Mouse (Mus musculus) kidney, postnatal 0 days (tissue): ENCODE results near the gene Abcb1a. TPM values are rescaled to one million over a fixed set of nuclear protein-coding genes. Genes with fewer than 3 reads are reported as not detected.
"Not testable (repeated sequence)": the region's sequence is repeated elsewhere in the genome, so short reads cannot be mapped to it uniquely, and the experiment has no call there.

ENCODE experiments used
- ATAC-seq: fragments of 200-750 bp; cut with Nextera tagmentation; replicated peaks from 2 replicates; pipeline ENCODE4 v1.8.0; 2017; ENCODE audit warnings: low read depth, moderate number of reproducible peaks, moderate TSS enrichment, moderate library complexity; ENCODE audit not compliant: low FRiP score
- DNase-seq: peaks from one replicate; pipeline ENCODE4 v3.0.0-alpha.2; 2016; ENCODE audit warnings: low spot score
- H3K27ac ChIP-seq: fragments of 300-500 bp; sonication (generic); 2 replicates; pipeline ENCODE4 v1.5.1; 2014; ENCODE audit warnings: mild to moderate bottlenecking
- H3K27me3 ChIP-seq: fragments of 300-500 bp; sonication (generic); 2 replicates; pipeline ENCODE4 v1.6.1; 2014; ENCODE audit warnings: low read length, mixed read lengths; ENCODE audit not compliant: insufficient read depth
- H3K36me3 ChIP-seq: fragments of 300-500 bp; sonication (generic); 2 replicates; pipeline ENCODE4 v1.6.1; 2014; ENCODE audit warnings: low read length, mixed read lengths; ENCODE audit not compliant: insufficient read depth
- H3K4me1 ChIP-seq: fragments of 300-500 bp; sonication (generic); replicated peaks from 2 replicates; pipeline ENCODE4 v1.6.1; 2014; ENCODE audit warnings: antibody characterized with exemption, low read length, mixed read lengths; ENCODE audit not compliant: insufficient read depth
- H3K4me2 ChIP-seq: fragments of 300-500 bp; sonication (generic); 2 replicates; pipeline ENCODE4 v1.6.1; 2014; ENCODE audit warnings: mild to moderate bottlenecking, low read length, moderate library complexity, mixed read lengths
- H3K4me3 ChIP-seq: fragments of 300-500 bp; sonication (generic); replicated peaks from 2 replicates; pipeline ENCODE4 v1.5.1; 2014; ENCODE audit warnings: low read depth, low read length
- H3K9ac ChIP-seq: fragments of 300-500 bp; sonication (generic); 2 replicates; pipeline ENCODE4 v1.6.1; 2014; ENCODE audit warnings: low read depth, low read length
- H3K9me3 ChIP-seq: fragments of 300-500 bp; sonication (generic); replicated peaks from 2 replicates; pipeline ENCODE4 v1.6.1; 2016; ENCODE audit warnings: low read length, inconsistent platforms, mixed read lengths
- CTCF ChIP-seq: IDR thresholded peaks from 2 replicates; pipeline ENCODE4 v1.5.1; 2016; ENCODE audit warnings: antibody characterized with exemption, low read depth, mild to moderate bottlenecking, moderate library complexity
- WGBS: fragments of 180-500 bp; shearing (Covaris S2); extraction: QIAGEN DNeasy Blood & Tissue Kit; methylation state at CpG from one replicate; pipeline ENCODE4 v1.1.7; 2014; 5-methylcytosine and 5-hydroxymethylcytosine counted together
- polyA plus RNA-seq: library from polyadenylated mRNA; unstranded; fragments of >200 nt; fragmentation: Nextera tagmentation; extraction: Ambion mirVana; gene quantifications from 2 replicates; pipeline ENCODE4 v1.2.1, GENCODE M21; 2015

Abcb1a gene
- polyA plus RNA-seq, 1 experiment from 2014 or later = 0.43 TPM

DNA sequence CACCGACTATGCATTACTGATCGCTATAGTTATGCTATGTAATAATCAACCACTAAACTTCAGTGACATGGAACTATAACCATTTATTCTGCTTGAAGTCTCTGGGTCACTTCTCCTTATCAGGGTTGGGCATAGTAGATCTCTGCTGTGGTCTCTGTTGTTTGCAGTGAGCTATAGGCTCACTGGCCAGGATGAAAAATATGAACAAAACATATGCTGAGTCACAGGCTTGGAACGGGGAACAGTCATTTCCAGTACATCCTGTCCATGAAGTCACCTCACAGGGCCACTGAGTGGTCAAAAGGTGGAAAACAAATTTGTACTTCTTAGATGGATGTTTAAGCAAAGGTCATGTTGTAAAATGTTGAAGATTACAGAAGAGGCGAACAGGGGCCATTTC lies 77.2 kb downstream of the Abcb1a start:
- DNase-seq (no peak), ATAC-seq (no peak)
- Histone ChIP-seq H3K27me3 (no peaks in the 10 kb centered on the region), H3K4me3 (no peak overlapping the region), H3K9me3 (no peaks in the 10 kb centered on the region), H3K4me1 (no peaks in the 10 kb centered on the region), H3K27ac (no peak overlapping the region), H3K4me2 (no peak overlapping the region), H3K9ac (no peak overlapping the region), H3K36me3 (no peaks in the 10 kb centered on the region)
- no peak for TF ChIP-seq CTCF
- WGBS = 85% methylated on average over 4 of the region's 4 CpGs

DNA sequence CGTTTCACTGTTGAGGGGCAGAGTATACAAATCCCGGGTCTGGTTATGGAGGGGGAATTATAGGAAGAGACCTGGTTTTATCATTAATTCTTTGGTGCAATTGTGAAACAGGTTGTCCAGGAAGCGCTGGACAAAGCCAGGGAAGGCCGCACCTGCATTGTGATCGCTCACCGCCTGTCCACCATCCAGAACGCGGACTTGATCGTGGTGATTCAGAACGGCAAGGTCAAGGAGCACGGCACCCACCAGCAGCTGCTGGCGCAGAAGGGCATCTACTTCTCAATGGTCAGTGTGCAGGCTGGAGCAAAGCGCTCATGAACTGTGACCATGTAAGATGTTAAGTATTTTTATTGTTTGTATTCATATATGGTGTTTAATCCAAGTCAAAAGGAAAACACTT lies 87.4 kb downstream of the Abcb1a start:
- not testable (repeated sequence) for H3K27me3 ChIP-seq, H3K4me2 ChIP-seq, H3K36me3 ChIP-seq, H3K4me1 ChIP-seq, H3K9me3 ChIP-seq, H3K4me3 ChIP-seq, H3K27ac ChIP-seq, H3K9ac ChIP-seq, DNase-seq, ATAC-seq
- WGBS = 88% methylated on average over 13 of the region's 13 CpGs

DNA sequence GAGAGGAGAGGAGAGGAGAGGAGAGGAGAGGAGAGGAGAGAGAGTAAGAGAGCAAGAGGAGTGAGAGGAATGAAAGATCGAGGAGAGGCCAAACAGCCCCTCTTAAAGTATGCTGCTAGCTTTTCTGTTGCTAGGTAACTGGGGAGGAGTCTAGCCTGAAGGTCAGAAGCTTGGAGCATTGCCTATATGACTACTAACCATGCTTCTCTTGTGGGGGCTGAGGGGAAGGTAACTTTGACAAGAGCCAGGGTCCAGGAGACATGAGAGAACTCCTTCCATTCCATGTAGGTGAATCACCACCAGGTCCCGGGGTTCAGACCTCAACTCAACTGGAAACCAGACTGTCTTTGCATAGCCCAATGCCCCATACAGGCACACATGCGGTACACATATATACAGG lies 113.0 kb downstream of the Abcb1a start:
- no peaks in the 10 kb centered on the region for H3K27me3 ChIP-seq
- 66% methylated on average over 3 of the region's 3 CpGs for WGBS
- H3K9ac ChIP-seq = no peak overlapping the region
- no peaks in the 10 kb centered on the region for H3K4me1 ChIP-seq
- H3K27ac ChIP-seq = no peak overlapping the region
- TF ChIP-seq CTCF = no peak
- no peak overlapping the region for H3K4me2 ChIP-seq
- H3K9me3 ChIP-seq = no peaks in the 10 kb centered on the region
- ATAC-seq = no peak
- no peak overlapping the region for H3K4me3 ChIP-seq
- no peak for DNase-seq
- H3K36me3 ChIP-seq = no peaks in the 10 kb centered on the region

DNA sequence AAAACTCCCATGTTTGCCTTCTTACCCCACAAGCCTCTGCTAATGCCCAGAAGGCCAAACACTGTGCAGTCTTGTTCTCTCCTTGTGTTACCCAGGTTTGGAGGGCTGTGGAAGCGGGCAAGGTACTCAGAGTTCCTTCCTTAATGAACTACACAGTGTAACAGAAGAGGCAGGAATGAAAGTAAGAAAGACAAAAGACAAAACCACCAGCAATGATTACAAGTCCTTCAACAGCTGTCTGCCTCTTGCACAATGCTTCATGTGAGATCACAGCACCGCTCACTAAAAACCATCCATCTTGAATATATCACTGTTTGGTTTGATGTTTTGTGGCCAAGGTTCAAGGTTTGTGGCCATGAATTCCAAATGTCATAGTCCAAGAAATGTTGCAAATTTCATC lies 118.4 kb downstream of the Abcb1a start:
- no peak overlapping the region for H3K4me3 ChIP-seq
- no peak overlapping the region for H3K9ac ChIP-seq
- H3K9me3 ChIP-seq = no peaks in the 10 kb centered on the region
- no peaks in the 10 kb centered on the region for H3K4me1 ChIP-seq
- no peak for ATAC-seq
- H3K27me3 ChIP-seq = no peaks in the 10 kb centered on the region
- H3K36me3 ChIP-seq = no peaks in the 10 kb centered on the region
- WGBS = 85% methylated on average over 2 of the region's 2 CpGs
- H3K27ac ChIP-seq = no peak overlapping the region
- no peak for DNase-seq
- TF ChIP-seq CTCF = no peak
- H3K4me2 ChIP-seq = no peak overlapping the region

DNA sequence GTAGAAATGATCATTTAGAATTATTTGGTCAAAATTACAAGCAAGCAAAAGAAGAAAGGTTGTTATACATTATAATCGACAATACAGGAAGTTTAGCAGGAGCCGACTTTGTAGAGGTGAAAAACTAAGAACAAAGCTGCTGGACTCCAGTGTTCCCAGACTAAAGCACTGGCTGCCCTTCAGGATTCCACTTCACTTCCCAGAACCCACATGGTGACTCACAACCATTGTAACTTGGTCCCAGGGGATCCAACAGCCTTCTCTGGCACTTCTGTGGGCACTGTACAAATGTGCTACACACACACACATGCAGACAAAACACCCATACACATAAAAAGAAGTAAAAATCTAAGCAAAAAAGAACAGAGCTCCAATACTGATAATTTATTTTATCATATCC lies 118.9 kb downstream of the Abcb1a start:
- ATAC-seq (no peak), DNase-seq (no peak)
- 77% methylated on average over 2 of the region's 2 CpGs for WGBS
- Histone ChIP-seq H3K36me3 (no peaks in the 10 kb centered on the region), H3K27ac (no peak overlapping the region), H3K4me1 (no peaks in the 10 kb centered on the region), H3K4me2 (no peak overlapping the region), H3K9me3 (no peaks in the 10 kb centered on the region), H3K9ac (no peak overlapping the region), H3K27me3 (no peaks in the 10 kb centered on the region), H3K4me3 (no peak overlapping the region)
- TF ChIP-seq CTCF = no peak

DNA sequence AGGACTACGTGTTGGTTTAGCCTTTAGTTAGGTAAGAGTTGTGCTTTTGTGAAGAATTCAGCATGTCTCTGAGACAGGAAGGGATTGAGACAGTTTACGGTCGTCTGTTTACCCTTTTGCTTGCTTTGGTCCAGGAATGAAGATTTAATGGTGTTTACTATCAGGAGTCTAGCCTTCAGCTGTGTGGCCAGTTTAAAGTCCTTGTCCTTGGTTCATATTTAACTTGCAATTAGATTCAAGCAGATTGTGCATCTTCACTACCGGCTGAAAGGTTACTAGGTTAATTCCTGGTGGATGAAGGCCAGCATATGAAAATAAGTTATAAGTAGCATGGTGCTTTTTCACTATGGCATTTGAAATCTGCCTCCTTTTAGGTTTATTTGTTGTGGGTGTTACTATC lies 132.4 kb downstream of the Abcb1a start:
- DNase-seq (no peak), ATAC-seq (no peak)
- 50% methylated on average over 4 of the region's 4 CpGs for WGBS
- Histone ChIP-seq H3K4me3 (no peak overlapping the region), H3K9ac (no peak overlapping the region), H3K9me3 (no peaks in the 10 kb centered on the region), H3K36me3 (no peaks in the 10 kb centered on the region), H3K27ac (no peak overlapping the region), H3K4me2 (no peak overlapping the region), H3K4me1 (no peaks in the 10 kb centered on the region), H3K27me3 (no peaks in the 10 kb centered on the region)
- no peak for TF ChIP-seq CTCF

Other genes starting within 250 kb of the Abcb1a start
- 23.7 and 24.3 TPM in 2 replicates for gene Dbf4, start 237.4 kb upstream of the Abcb1a start, polyA plus RNA-seq
- 10.3 and 11.2 TPM in 2 replicates for gene Slc25a40, start 237.2 kb upstream of the Abcb1a start, polyA plus RNA-seq
- 1.1 TPM in 2 replicates for gene Rundc3b, start 37.1 kb upstream of the Abcb1a start, polyA plus RNA-seq
- gene Abcb1b, start 138.1 kb downstream of the Abcb1a start, polyA plus RNA-seq = 0.62 and 1.4 TPM in 2 replicates
- gene Abcb4, start 233.6 kb downstream of the Abcb1a start, polyA plus RNA-seq = 0.11 and 0.16 TPM in 2 replicates